Mouse (Mus musculus) hindbrain, embryonic 11.5 days (tissue): ENCODE data around the gene Hoxc11. TPM values are rescaled to one million over a fixed set of nuclear protein-coding genes. Genes with fewer than 3 reads are reported as not detected.
A peak's percentile ranks its signal among the peaks of the same experiment; 100 is the strongest.

Source experiments
- ATAC-seq: fragments of 200-750 bp; cut with Nextera tagmentation; 2 replicates; pipeline ENCODE4 v1.8.0; 2017; ENCODE audit warnings: mild to moderate bottlenecking, moderate TSS enrichment, moderate library complexity; ENCODE audit not compliant: low FRiP score
- DNase-seq: peaks from one replicate; pipeline ENCODE4 v3.0.0-alpha.2; 2015; ENCODE audit warnings: low spot score
- H3K27ac ChIP-seq: fragments of 300-500 bp; sonication (generic); 2 replicates; pipeline ENCODE4 v1.5.1; 2014; ENCODE audit warnings: mild to moderate bottlenecking, low read depth, low read length
- H3K27me3 ChIP-seq: fragments of 300-500 bp; sonication (generic); 2 replicates; pipeline ENCODE4 v1.6.1; 2014; ENCODE audit warnings: mild to moderate bottlenecking, low read length, moderate library complexity, mixed read lengths; ENCODE audit not compliant: control insufficient read depth, insufficient read depth
- H3K36me3 ChIP-seq: fragments of 300-500 bp; sonication (generic); 2 replicates; pipeline ENCODE4 v1.6.1; 2014; ENCODE audit warnings: mild to moderate bottlenecking, low read length, moderate library complexity, mixed read lengths; ENCODE audit not compliant: control insufficient read depth, insufficient read depth
- H3K4me1 ChIP-seq: fragments of 300-500 bp; sonication (generic); replicated peaks from 2 replicates; pipeline ENCODE4 v1.6.1; 2014; ENCODE audit warnings: low read length, mixed read lengths; ENCODE audit not compliant: control insufficient read depth, insufficient read depth
- H3K4me2 ChIP-seq: fragments of 300-500 bp; sonication (generic); replicated peaks from 2 replicates; pipeline ENCODE4 v1.6.1; 2014; ENCODE audit warnings: mild to moderate bottlenecking, low read depth, low read length
- H3K4me3 ChIP-seq: fragments of 300-500 bp; sonication (generic); 2 replicates; pipeline ENCODE4 v1.5.1; 2014; ENCODE audit warnings: low read depth, low read length
- H3K9ac ChIP-seq: fragments of 300-500 bp; sonication (generic); 2 replicates; pipeline ENCODE4 v1.6.1; 2014; ENCODE audit warnings: low read depth, low read length
- H3K9me3 ChIP-seq: fragments of 300-500 bp; sonication (generic); 2 replicates; pipeline ENCODE4 v1.6.1; 2016; ENCODE audit warnings: low read length; ENCODE audit not compliant: control insufficient read depth
- WGBS: fragments of 180-500 bp; shearing (Covaris S2); extraction: QIAGEN DNeasy Blood & Tissue Kit; methylation state at CpG from one replicate; pipeline ENCODE4 v1.1.7; 2014; 5-methylcytosine and 5-hydroxymethylcytosine counted together
- polyA plus RNA-seq: library from polyadenylated mRNA; unstranded; fragments of >200 nt; fragmentation: Nextera tagmentation; extraction: Ambion mirVana; gene quantifications from 2 replicates; pipeline ENCODE4 v1.2.1, GENCODE M21; 2014

Hoxc11 gene
- polyA plus RNA-seq, 1 experiment from 2014 or later, result not detected

- ATAC-seq (no peak), DNase-seq (no peak)
- WGBS, result under 1% methylated on average over 12 of the region's 12 CpGs
- no peak overlapping the region for H3K4me2 ChIP-seq
- no peak overlapping the region for H3K4me3 ChIP-seq
- no peaks in the 10 kb centered on the region for H3K9me3 ChIP-seq
- H3K27me3 ChIP-seq, result peaks cover 98% of the 10 kb centered on the region
- no peak overlapping the region for H3K9ac ChIP-seq
- no peak overlapping the region for H3K27ac ChIP-seq
- no peaks in the 10 kb centered on the region for H3K4me1 ChIP-seq
- H3K36me3 ChIP-seq, result no peaks in the 10 kb centered on the region
These were observed 2.7 kb downstream of the Hoxc11 start for GRCm38 (mm10) chr15:102956906-102957305.

- no peak overlapping the region for H3K9ac ChIP-seq
- H3K9me3 ChIP-seq, result no peaks in the 10 kb centered on the region
- no peaks in the 10 kb centered on the region for H3K36me3 ChIP-seq
- no peaks in the 10 kb centered on the region for H3K4me1 ChIP-seq
- ATAC-seq, result no peak
- peaks cover 96% of the 10 kb centered on the region for H3K27me3 ChIP-seq
- WGBS, result 2% methylated on average over 13 of the region's 13 CpGs
- H3K4me3 ChIP-seq, result no peak overlapping the region
- H3K4me2 ChIP-seq, result no peak overlapping the region
- H3K27ac ChIP-seq, result no peak overlapping the region
- DNase-seq, result no peak
These were observed 5.5 kb downstream of the Hoxc11 start for GRCm38 (mm10) chr15:102959663-102960191.

- Histone ChIP-seq H3K36me3 (no peaks in the 10 kb centered on the region), H3K4me3 (no peak overlapping the region), H3K9me3 (no peaks in the 10 kb centered on the region), H3K4me1 (no peaks in the 10 kb centered on the region), H3K9ac (no peak overlapping the region), H3K27ac (no peak overlapping the region), H3K4me2 (no peak overlapping the region), H3K27me3 (peaks cover 97% of the 10 kb centered on the region)
- no peak for DNase-seq
- no peak for ATAC-seq
- WGBS, result 6% methylated on average over 6 of the region's 6 CpGs
These were observed 7.5 kb downstream of the Hoxc11 start for GRCm38 (mm10) chr15:102961728-102962127.

GRCm38 (mm10) chr15:102962492-102962891 lies 8.3 kb downstream of the Hoxc11 start:
- Histone ChIP-seq H3K36me3 (no peaks in the 10 kb centered on the region), H3K4me1 (no peaks in the 10 kb centered on the region), H3K4me2 (no peak overlapping the region), H3K4me3 (no peak overlapping the region), H3K27ac (no peak overlapping the region), H3K9me3 (no peaks in the 10 kb centered on the region), H3K9ac (no peak overlapping the region), H3K27me3 (peaks cover 97% of the 10 kb centered on the region)
- DNase-seq, result no peak
- 1% methylated on average over 13 of the region's 13 CpGs for WGBS
- ATAC-seq, result no peak

GRCm38 (mm10) chr15:102963259-102963658 lies 9.0 kb downstream of the Hoxc11 start:
- DNase-seq, result no peak
- H3K9ac ChIP-seq, result no peak overlapping the region
- H3K27me3 ChIP-seq, result peaks cover 96% of the 10 kb centered on the region
- H3K36me3 ChIP-seq, result no peaks in the 10 kb centered on the region
- H3K4me2 ChIP-seq, result no peak overlapping the region
- ATAC-seq, result no peak
- no peaks in the 10 kb centered on the region for H3K9me3 ChIP-seq
- no peak overlapping the region for H3K4me3 ChIP-seq
- H3K27ac ChIP-seq, result no peak overlapping the region
- H3K4me1 ChIP-seq, result no peaks in the 10 kb centered on the region
- WGBS, result under 1% methylated on average over 8 of the region's 8 CpGs

- no peak overlapping the region for H3K9ac ChIP-seq
- no peak for ATAC-seq
- H3K4me1 ChIP-seq, result no peaks in the 10 kb centered on the region
- no peaks in the 10 kb centered on the region for H3K9me3 ChIP-seq
- no peak for DNase-seq
- H3K27ac ChIP-seq, result no peak overlapping the region
- WGBS, result 2% methylated on average over 28 of the region's 28 CpGs
- peaks cover 95% of the 10 kb centered on the region for H3K27me3 ChIP-seq
- H3K36me3 ChIP-seq, result no peaks in the 10 kb centered on the region
- no peak overlapping the region for H3K4me2 ChIP-seq
- H3K4me3 ChIP-seq, result no peak overlapping the region
These were observed 9.7 kb downstream of the Hoxc11 start for GRCm38 (mm10) chr15:102963671-102964640.

- DNase-seq (no peak), ATAC-seq (no peak)
- WGBS, result 5% methylated on average over 26 of the region's 26 CpGs
- H3K9me3 ChIP-seq, result no peaks in the 10 kb centered on the region
- no peaks in the 10 kb centered on the region for H3K4me1 ChIP-seq
- no peaks in the 10 kb centered on the region for H3K36me3 ChIP-seq
- no peak overlapping the region for H3K4me2 ChIP-seq
- H3K9ac ChIP-seq, result no peak overlapping the region
- peaks cover 96% of the 10 kb centered on the region for H3K27me3 ChIP-seq
- H3K4me3 ChIP-seq, result no peak overlapping the region
- no peak overlapping the region for H3K27ac ChIP-seq
These were observed 11.0 kb downstream of the Hoxc11 start for GRCm38 (mm10) chr15:102965003-102965891.

GRCm38 (mm10) chr15:102965892-102966775 lies 11.9 kb downstream of the Hoxc11 start:
- Histone ChIP-seq H3K9me3 (no peaks in the 10 kb centered on the region), H3K36me3 (no peaks in the 10 kb centered on the region), H3K4me1 (no peaks in the 10 kb centered on the region), H3K4me2 (no peak overlapping the region), H3K27me3 (peaks cover 96% of the 10 kb centered on the region), H3K4me3 (no peak overlapping the region), H3K9ac (no peak overlapping the region), H3K27ac (no peak overlapping the region)
- WGBS, result 3% methylated on average over 29 of the region's 30 CpGs
- DNase-seq, result peak; percentile 90
- ATAC-seq, result peak; percentile 70
